Mouse (Mus musculus) embryonic facial prominence, embryonic 14.5 days (tissue): ENCODE data around the gene Itga11. TPM values are rescaled to one million over a fixed set of nuclear protein-coding genes. Genes with fewer than 3 reads are reported as not detected.

Experiments
- ATAC-seq: fragments of 200-750 bp; cut with Nextera tagmentation; 2 replicates; pipeline ENCODE4 v1.8.0; 2017; ENCODE audit warnings: low read depth, moderate number of reproducible peaks, moderate TSS enrichment
- DNase-seq: peaks from one replicate; pipeline ENCODE4 v3.0.0-alpha.2; 2015; ENCODE audit warnings: low spot score
- H3K27ac ChIP-seq: fragments of 300-500 bp; sonication (generic); replicated peaks from 2 replicates; pipeline ENCODE4 v1.5.1; 2014; ENCODE audit warnings: low read depth, mild to moderate bottlenecking, low read length, moderate library complexity
- H3K27me3 ChIP-seq: fragments of 300-500 bp; sonication (generic); replicated peaks from 2 replicates; pipeline ENCODE4 v1.6.1; 2014; ENCODE audit warnings: low read length; ENCODE audit not compliant: control insufficient read depth, insufficient read depth
- H3K36me3 ChIP-seq: fragments of 300-500 bp; sonication (generic); 2 replicates; pipeline ENCODE4 v1.6.1; 2014; ENCODE audit warnings: low read length, mixed read lengths; ENCODE audit not compliant: control insufficient read depth, insufficient read depth
- H3K4me1 ChIP-seq: fragments of 300-500 bp; sonication (generic); 2 replicates; pipeline ENCODE4 v1.6.1; 2014; ENCODE audit warnings: antibody characterized with exemption, low read length; ENCODE audit not compliant: control insufficient read depth, insufficient read depth
- H3K4me2 ChIP-seq: fragments of 300-500 bp; sonication (generic); 2 replicates; pipeline ENCODE4 v1.6.1; 2014; ENCODE audit warnings: low read depth, mild to moderate bottlenecking, low read length, moderate library complexity, mixed read lengths
- H3K4me3 ChIP-seq: fragments of 300-500 bp; sonication (generic); 2 replicates; pipeline ENCODE4 v1.5.1; 2014; ENCODE audit warnings: low read depth, mild to moderate bottlenecking, low read length
- H3K9ac ChIP-seq: fragments of 300-500 bp; sonication (generic); 2 replicates; pipeline ENCODE4 v1.6.1; 2014; ENCODE audit warnings: low read depth, mild to moderate bottlenecking, low read length, moderate library complexity, mixed read lengths
- H3K9me3 ChIP-seq: fragments of 300-500 bp; sonication (generic); 2 replicates; pipeline ENCODE4 v1.6.1; 2016; ENCODE audit warnings: low read length; ENCODE audit not compliant: control insufficient read depth
- WGBS: fragments of 180-500 bp; shearing (Covaris S2); extraction: QIAGEN DNeasy Blood & Tissue Kit; methylation state at CpG from one replicate; pipeline ENCODE4 v1.1.7; 2014; 5-methylcytosine and 5-hydroxymethylcytosine counted together
- polyA plus RNA-seq: library from polyadenylated mRNA; unstranded; fragments of >200 nt; fragmentation: Nextera tagmentation; extraction: Ambion mirVana; gene quantifications from 2 replicates; pipeline ENCODE4 v1.2.1, GENCODE M21; 2014

The Itga11 gene
- polyA plus RNA-seq, 1 experiment from 2014 or later, result 8.1 TPM

- H3K27me3 ChIP-seq, result no peaks in the 10 kb centered on the region
- no peak for ATAC-seq
- no peak overlapping the region for H3K4me2 ChIP-seq
- 70% methylated on average over 4 of the region's 4 CpGs for WGBS
- no peak for DNase-seq
- no peak overlapping the region for H3K27ac ChIP-seq
- no peak overlapping the region for H3K4me3 ChIP-seq
- H3K9ac ChIP-seq, result no peak overlapping the region
- no peaks in the 10 kb centered on the region for H3K9me3 ChIP-seq
- no peaks in the 10 kb centered on the region for H3K36me3 ChIP-seq
- peaks cover 8% of the 10 kb centered on the region; the same call in 1 of the 2 replicates for H3K4me1 ChIP-seq
These were observed 9.1 kb upstream of the Itga11 start for GRCm38 (mm10) chr9:62668503-62668902.

- WGBS, result 79% methylated on average over 7 of the region's 7 CpGs
- Histone ChIP-seq H3K9ac (no peak overlapping the region), H3K4me1 (peaks cover 4% of the 10 kb centered on the region), H3K27ac (no peak overlapping the region), H3K4me2 (no peak overlapping the region), H3K4me3 (no peak overlapping the region), H3K27me3 (peaks cover 15% of the 10 kb centered on the region; the same call in 1 of the 2 replicates), H3K9me3 (no peaks in the 10 kb centered on the region), H3K36me3 (no peaks in the 10 kb centered on the region)
- DNase-seq, result no peak
- ATAC-seq, result no peak
These were observed 4.4 kb upstream of the Itga11 start for GRCm38 (mm10) chr9:62673241-62673640.

- Histone ChIP-seq H3K27ac (no peak overlapping the region), H3K4me3 (no peak overlapping the region), H3K4me2 (no peak overlapping the region), H3K9me3 (no peaks in the 10 kb centered on the region), H3K9ac (no peak overlapping the region), H3K27me3 (peaks cover 23% of the 10 kb centered on the region), H3K36me3 (no peaks in the 10 kb centered on the region), H3K4me1 (peaks cover 4% of the 10 kb centered on the region)
- DNase-seq (no peak), ATAC-seq (no peak)
- WGBS, result 93% methylated on average over 1 of the region's 1 CpGs
These were observed 2.5 kb upstream of the Itga11 start for GRCm38 (mm10) chr9:62675172-62675571.

- ATAC-seq (peak; percentile 33; the same call in 1 of the 2 replicates), DNase-seq (peak; percentile 59)
- H3K27me3 ChIP-seq, result peaks cover 23% of the 10 kb centered on the region
- no peaks in the 10 kb centered on the region for H3K9me3 ChIP-seq
- peak overlapping the region; percentile 90 for H3K4me2 ChIP-seq
- no peaks in the 10 kb centered on the region for H3K36me3 ChIP-seq
- H3K4me3 ChIP-seq, result peak overlapping the region; percentile 56
- 4% methylated on average over 19 of the region's 22 CpGs for WGBS
- H3K9ac ChIP-seq, result peak overlapping the region; percentile 71
- H3K4me1 ChIP-seq, result peaks cover 4% of the 10 kb centered on the region
- H3K27ac ChIP-seq, result peak overlapping the region; percentile 35; the same call in 1 of the 2 replicates
These were observed 1.0 kb downstream of the Itga11 start for GRCm38 (mm10) chr9:62678550-62679155.

GRCm38 (mm10) chr9:62679398-62679797 lies 1.8 kb downstream of the Itga11 start:
- Histone ChIP-seq H3K36me3 (no peaks in the 10 kb centered on the region), H3K4me2 (peak overlapping the region; percentile 90; the same call in 1 of the 2 replicates), H3K9me3 (no peaks in the 10 kb centered on the region), H3K4me1 (peaks cover 4% of the 10 kb centered on the region), H3K9ac (no peak overlapping the region), H3K4me3 (no peak overlapping the region; the same call in 1 of the 2 replicates), H3K27me3 (peaks cover 23% of the 10 kb centered on the region), H3K27ac (no peak overlapping the region)
- ATAC-seq, result no peak
- no peak for DNase-seq
- WGBS, result 49% methylated on average over 4 of the region's 4 CpGs

- Histone ChIP-seq H3K27me3 (no peaks in the 10 kb centered on the region), H3K36me3 (no peaks in the 10 kb centered on the region), H3K9ac (no peak overlapping the region), H3K4me2 (no peak overlapping the region), H3K27ac (no peak overlapping the region), H3K4me3 (no peak overlapping the region), H3K4me1 (no peaks in the 10 kb centered on the region), H3K9me3 (no peaks in the 10 kb centered on the region)
- 78% methylated on average over 7 of the region's 7 CpGs for WGBS
- DNase-seq, result peak; percentile 41
- ATAC-seq, result no peak
These were observed 6.7 kb downstream of the Itga11 start for GRCm38 (mm10) chr9:62684311-62684710.

GRCm38 (mm10) chr9:62689748-62690147 lies 12.1 kb downstream of the Itga11 start:
- Histone ChIP-seq H3K4me3 (no peak overlapping the region), H3K27ac (no peak overlapping the region), H3K9ac (no peak overlapping the region), H3K4me1 (no peaks in the 10 kb centered on the region), H3K27me3 (no peaks in the 10 kb centered on the region), H3K9me3 (no peaks in the 10 kb centered on the region), H3K4me2 (no peak overlapping the region), H3K36me3 (no peaks in the 10 kb centered on the region)
- 89% methylated on average over 10 of the region's 10 CpGs for WGBS
- DNase-seq (no peak), ATAC-seq (no peak)

- Histone ChIP-seq H3K27ac (no peak overlapping the region), H3K36me3 (no peaks in the 10 kb centered on the region), H3K9ac (no peak overlapping the region), H3K9me3 (no peaks in the 10 kb centered on the region), H3K4me1 (no peaks in the 10 kb centered on the region), H3K4me2 (no peak overlapping the region), H3K27me3 (no peaks in the 10 kb centered on the region), H3K4me3 (no peak overlapping the region)
- WGBS, result 55% methylated on average over 5 of the region's 5 CpGs
- ATAC-seq, result no peak
- DNase-seq, result peak; percentile 62
These were observed 16.4 kb downstream of the Itga11 start for GRCm38 (mm10) chr9:62694054-62694453.

- no peaks in the 10 kb centered on the region for H3K9me3 ChIP-seq
- no peak overlapping the region for H3K27ac ChIP-seq
- no peak overlapping the region for H3K9ac ChIP-seq
- ATAC-seq (no peak), DNase-seq (no peak)
- no peak overlapping the region for H3K4me2 ChIP-seq
- no peaks in the 10 kb centered on the region for H3K4me1 ChIP-seq
- H3K27me3 ChIP-seq, result no peaks in the 10 kb centered on the region
- WGBS, result 76% methylated on average over 9 of the region's 9 CpGs
- no peak overlapping the region for H3K4me3 ChIP-seq
- no peaks in the 10 kb centered on the region for H3K36me3 ChIP-seq
These were observed 17.6 kb downstream of the Itga11 start for GRCm38 (mm10) chr9:62695210-62695609.
